Mouse (Mus musculus): Measurements from ENCODE around the gene Lyl1. TPM values are rescaled to one million over a fixed set of nuclear protein-coding genes. Genes with fewer than 3 reads are reported as not detected.

Lyl1 gene
- polyA plus RNA-seq, 1 experiment from 2014 or later = 2.1 TPM

GRCm38 (mm10) chr8:84698288-84698687 lies 3.0 kb upstream of the Lyl1 start:
- Histone ChIP-seq H3K36me3 (peaks cover 28% of the 10 kb centered on the region), H3K4me1 (peaks cover 11% of the 10 kb centered on the region; the same call in 1 of the 2 replicates), H3K9me3 (no peaks in the 10 kb centered on the region), H3K4me2 (replicated peaks) (no peak overlapping the region), H3K9ac (replicated peaks) (no peak overlapping the region), H3K27ac (replicated peaks) (peak overlapping the region; percentile 48), H3K27me3 (peaks cover 11% of the 10 kb centered on the region), H3K4me3 (no peak overlapping the region)
- 93% methylated on average over 5 of the region's 5 CpGs for WGBS
- no peak for ATAC-seq (replicated peaks)

GRCm38 (mm10) chr8:84698929-84699401 lies 2.3 kb upstream of the Lyl1 start:
- no peaks in the 10 kb centered on the region for H3K9me3 ChIP-seq
- peaks cover 15% of the 10 kb centered on the region for H3K27me3 ChIP-seq
- H3K4me3 ChIP-seq = no peak overlapping the region
- H3K4me1 ChIP-seq = peaks cover 12% of the 10 kb centered on the region
- H3K36me3 ChIP-seq = peaks cover 25% of the 10 kb centered on the region
- no peak overlapping the region for H3K9ac ChIP-seq (replicated peaks)
- ATAC-seq (replicated peaks) = no peak
- 78% methylated on average over 9 of the region's 9 CpGs for WGBS
- H3K27ac ChIP-seq (replicated peaks) = peak overlapping the region; percentile 48
- no peak overlapping the region for H3K4me2 ChIP-seq (replicated peaks)

- Histone ChIP-seq H3K9me3 (no peaks in the 10 kb centered on the region), H3K27ac (replicated peaks) (peak overlapping the region; percentile 48), H3K27me3 (peaks cover 15% of the 10 kb centered on the region), H3K9ac (replicated peaks) (no peak overlapping the region), H3K4me1 (peaks cover 21% of the 10 kb centered on the region), H3K4me3 (no peak overlapping the region), H3K4me2 (replicated peaks) (no peak overlapping the region), H3K36me3 (peaks cover 24% of the 10 kb centered on the region)
- WGBS = 61% methylated on average over 7 of the region's 7 CpGs
- ATAC-seq (replicated peaks) = peak; percentile 13; the same call in 1 of the 2 replicates
Observed at GRCm38 (mm10) chr8:84699861-84700322, 1.4 kb upstream of the Lyl1 start.

- H3K27ac ChIP-seq (replicated peaks) = peak overlapping the region; percentile 48
- no peaks in the 10 kb centered on the region for H3K9me3 ChIP-seq
Observed at GRCm38 (mm10) chr8:84700526-84700925, 731 bp upstream of the Lyl1 start.

DNA sequence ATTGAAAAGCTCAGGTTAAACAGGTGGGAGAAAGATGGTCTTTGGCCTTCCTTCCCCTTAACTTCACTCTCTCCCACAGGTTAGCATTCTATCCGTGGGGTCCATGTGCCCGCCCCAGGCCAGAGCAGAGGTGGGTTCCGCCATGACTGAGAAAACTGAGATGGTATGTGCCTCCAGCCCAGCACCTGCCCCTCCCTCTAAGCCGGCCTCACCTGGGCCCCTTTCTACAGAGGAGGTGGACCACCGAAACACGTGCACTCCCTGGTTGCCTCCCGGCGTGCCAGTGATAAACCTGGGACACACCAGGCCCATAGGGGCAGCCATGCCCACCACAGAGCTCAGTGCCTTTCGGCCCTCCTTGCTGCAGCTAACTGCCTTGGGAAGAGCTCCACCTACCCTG lies 1.3 kb downstream of the Lyl1 start:
- 73% methylated on average over 9 of the region's 9 CpGs for WGBS
- Histone ChIP-seq H3K27ac (replicated peaks) (peak overlapping the region; percentile 94), H3K4me3 (no peak overlapping the region), H3K9ac (replicated peaks) (no peak overlapping the region), H3K27me3 (peaks cover 18% of the 10 kb centered on the region), H3K36me3 (peaks cover 14% of the 10 kb centered on the region; the same call in 1 of the 2 replicates), H3K4me1 (peaks cover 42% of the 10 kb centered on the region), H3K4me2 (replicated peaks) (no peak overlapping the region), H3K9me3 (no peaks in the 10 kb centered on the region)
- ATAC-seq (replicated peaks) = no peak

More at GRCm38 (mm10) chr8:84700526-84700925, 731 bp upstream of the Lyl1 start:
- Histone ChIP-seq H3K27me3 (peaks cover 15% of the 10 kb centered on the region), H3K36me3 (peaks cover 24% of the 10 kb centered on the region), H3K4me2 (replicated peaks) (no peak overlapping the region), H3K4me1 (peaks cover 27% of the 10 kb centered on the region), H3K4me3 (no peak overlapping the region), H3K9ac (replicated peaks) (no peak overlapping the region)
- WGBS = 77% methylated on average over 5 of the region's 5 CpGs
- ATAC-seq (replicated peaks) = no peak

DNA sequence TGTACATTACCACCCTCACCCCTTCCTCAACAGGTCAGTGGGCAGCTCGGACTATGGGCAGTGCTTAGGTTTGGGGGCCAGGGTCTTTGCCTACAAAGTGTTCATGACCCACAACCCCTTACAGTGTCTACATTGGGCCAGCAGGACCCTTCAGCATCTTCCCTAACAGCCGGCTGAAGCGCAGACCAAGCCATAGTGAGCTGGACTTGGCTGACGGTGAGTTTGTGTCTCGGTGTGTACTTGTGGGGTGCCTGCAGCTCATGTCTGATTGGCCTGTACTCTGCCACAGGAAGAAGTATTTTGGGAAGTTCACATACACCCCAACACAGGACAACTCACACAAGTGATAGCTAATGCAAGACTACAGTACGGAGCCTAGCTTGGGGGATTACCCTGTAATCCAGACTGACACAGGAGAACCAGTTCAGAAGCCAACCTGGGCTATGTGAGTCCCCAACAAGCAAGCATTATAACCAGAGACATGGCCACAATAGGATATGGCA lies 1.8 kb downstream of the Lyl1 start:
- no peak overlapping the region for H3K4me3 ChIP-seq
- H3K9me3 ChIP-seq = no peaks in the 10 kb centered on the region
- no peak overlapping the region for H3K4me2 ChIP-seq (replicated peaks)
- 74% methylated on average over 6 of the region's 6 CpGs for WGBS
- no peak overlapping the region for H3K9ac ChIP-seq (replicated peaks)
- H3K36me3 ChIP-seq = peaks cover 11% of the 10 kb centered on the region; the same call in 1 of the 2 replicates
- H3K27me3 ChIP-seq = peaks cover 20% of the 10 kb centered on the region
- H3K4me1 ChIP-seq = peaks cover 46% of the 10 kb centered on the region
- ATAC-seq (replicated peaks) = no peak
- peak overlapping the region; percentile 94 for H3K27ac ChIP-seq (replicated peaks)

- H3K9ac ChIP-seq (replicated peaks) = peak overlapping the region; percentile 54; the same call in 1 of the 2 replicates
- H3K9me3 ChIP-seq = no peaks in the 10 kb centered on the region
- peaks cover 20% of the 10 kb centered on the region for H3K27me3 ChIP-seq
- H3K27ac ChIP-seq (replicated peaks) = peak overlapping the region; percentile 94
- H3K4me2 ChIP-seq (replicated peaks) = peak overlapping the region; percentile 49
- ATAC-seq (replicated peaks) = no peak
- H3K4me1 ChIP-seq = peaks cover 52% of the 10 kb centered on the region
- H3K36me3 ChIP-seq = peaks cover 4% of the 10 kb centered on the region; the same call in 1 of the 2 replicates
- peak overlapping the region; percentile 28; the same call in 1 of the 2 replicates for H3K4me3 ChIP-seq
- WGBS = 14% methylated on average over 38 of the region's 38 CpGs
Observed at GRCm38 (mm10) chr8:84703466-84704249, 2.4 kb downstream of the Lyl1 start.

DNA sequence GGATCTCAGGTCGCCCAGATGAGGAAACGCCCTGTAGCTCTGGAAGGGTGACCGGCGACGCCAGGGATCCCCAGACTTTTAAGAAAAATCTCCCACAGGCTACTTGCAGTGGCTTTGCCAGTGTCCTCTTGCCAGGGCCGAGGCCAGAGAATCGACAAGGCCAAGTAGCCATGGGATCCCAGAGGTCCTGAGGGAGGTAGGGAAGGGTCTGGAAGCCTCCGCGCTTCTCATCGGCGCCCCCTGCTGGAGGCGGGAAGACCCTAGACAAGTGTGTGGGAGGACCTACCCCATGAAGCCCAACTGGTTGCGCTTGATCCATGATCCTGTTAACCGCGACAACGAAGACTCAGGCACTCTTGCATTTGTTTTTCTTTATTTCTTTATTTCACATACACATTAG lies 3.1 kb downstream of the Lyl1 start:
- ATAC-seq (replicated peaks) = no peak; the same call in 1 of the 2 replicates
- Histone ChIP-seq H3K4me1 (peaks cover 58% of the 10 kb centered on the region), H3K36me3 (peaks cover under 1% of the 10 kb centered on the region; the same call in 1 of the 2 replicates), H3K9ac (replicated peaks) (peak overlapping the region; percentile 54; the same call in 1 of the 2 replicates), H3K27ac (replicated peaks) (peak overlapping the region; percentile 94), H3K4me3 (peak overlapping the region; percentile 28; the same call in 1 of the 2 replicates), H3K9me3 (no peaks in the 10 kb centered on the region), H3K4me2 (replicated peaks) (peak overlapping the region; percentile 49), H3K27me3 (peaks cover 20% of the 10 kb centered on the region)
- 5% methylated on average over 16 of the region's 16 CpGs for WGBS

DNA sequence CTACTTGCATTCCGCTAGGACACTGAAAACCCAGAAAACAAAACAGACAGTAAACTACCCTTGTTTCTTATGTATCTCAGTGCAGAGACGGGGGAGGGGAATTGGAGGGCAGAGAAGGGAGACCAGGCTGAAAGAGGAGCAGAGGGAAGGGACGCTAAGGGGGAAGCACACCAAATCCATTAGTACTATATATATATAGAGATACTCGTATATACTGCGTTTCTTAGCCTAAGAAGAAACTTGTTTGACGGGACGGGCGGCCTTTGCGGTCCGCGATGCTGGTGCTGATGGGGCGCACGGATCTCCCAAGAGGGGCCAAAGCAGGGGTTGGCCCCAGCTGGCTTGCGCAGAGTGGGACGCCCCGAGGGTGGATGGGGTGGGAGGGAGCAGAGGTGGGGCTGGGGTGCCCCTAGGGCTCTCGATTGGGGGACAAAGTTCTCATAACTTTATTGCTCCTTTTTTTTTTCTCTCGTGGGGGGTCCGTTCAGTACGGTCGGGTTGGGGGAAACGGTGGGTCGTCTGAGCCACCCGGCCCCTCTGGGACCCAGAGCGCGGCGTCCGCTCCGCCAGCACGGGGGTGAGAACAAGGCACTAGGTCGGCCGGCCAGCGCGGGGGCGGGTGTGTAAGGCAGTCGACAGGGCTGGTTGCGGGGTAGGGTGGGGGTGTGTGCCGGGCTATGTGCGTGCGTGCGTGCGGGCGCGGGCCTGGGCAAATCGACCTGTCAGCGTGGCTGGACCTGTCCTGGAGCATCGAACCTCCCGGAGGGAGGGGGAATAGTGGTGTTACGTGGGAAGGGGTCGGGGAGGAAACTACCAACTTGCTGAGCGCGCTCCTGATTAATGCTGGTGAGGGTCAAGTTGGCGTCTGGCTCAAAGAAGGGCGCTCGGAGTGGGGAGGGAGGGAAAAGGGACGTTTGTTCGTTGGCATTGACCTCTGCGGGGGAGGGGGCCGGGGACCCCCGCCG lies 3.9 kb downstream of the Lyl1 start:
- H3K27me3 ChIP-seq = peaks cover 20% of the 10 kb centered on the region
- peak overlapping the region; percentile 54 for H3K9ac ChIP-seq (replicated peaks)
- no peaks in the 10 kb centered on the region for H3K36me3 ChIP-seq
- H3K4me3 ChIP-seq = peak overlapping the region; percentile 28
- 1% methylated on average over 51 of the region's 61 CpGs for WGBS
- ATAC-seq (replicated peaks) = no peak
- H3K27ac ChIP-seq (replicated peaks) = peak overlapping the region; percentile 94
- H3K4me2 ChIP-seq (replicated peaks) = peak overlapping the region; percentile 49
- H3K4me1 ChIP-seq = peaks cover 63% of the 10 kb centered on the region
- H3K9me3 ChIP-seq = no peaks in the 10 kb centered on the region

DNA sequence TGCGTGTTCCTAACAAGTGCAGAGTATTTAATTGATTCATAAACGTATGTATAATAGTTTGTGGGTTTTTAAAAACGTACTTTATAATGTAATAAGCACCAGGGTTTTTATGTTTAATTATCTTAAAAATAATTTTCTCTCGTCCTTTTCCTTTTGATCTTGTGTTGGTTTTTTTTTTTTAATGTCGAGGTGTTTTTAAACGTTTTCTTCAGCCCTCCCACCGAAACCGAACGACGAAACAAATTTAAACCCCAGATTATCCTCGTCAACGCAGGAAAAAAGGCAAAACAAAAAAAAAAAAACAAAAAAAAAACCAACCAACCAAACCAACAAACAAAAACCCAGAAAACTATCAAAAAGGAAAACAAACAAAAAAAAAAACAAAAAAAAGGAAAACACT lies 4.7 kb downstream of the Lyl1 start:
- H3K27me3 ChIP-seq = peaks cover 20% of the 10 kb centered on the region
- peak overlapping the region; percentile 29 for H3K4me3 ChIP-seq
- no peak for ATAC-seq (replicated peaks)
- 3% methylated on average over 12 of the region's 12 CpGs for whole genome bisulfite sequencing
- no peaks in the 10 kb centered on the region for H3K9me3 ChIP-seq
- H3K4me1 ChIP-seq = peaks cover 69% of the 10 kb centered on the region
- H3K36me3 ChIP-seq = no peaks in the 10 kb centered on the region
- peak overlapping the region; percentile 49 for H3K4me2 ChIP-seq (replicated peaks)
- peak overlapping the region; percentile 94 for H3K27ac ChIP-seq (replicated peaks)
- peak overlapping the region; percentile 54 for H3K9ac ChIP-seq (replicated peaks)

DNA sequence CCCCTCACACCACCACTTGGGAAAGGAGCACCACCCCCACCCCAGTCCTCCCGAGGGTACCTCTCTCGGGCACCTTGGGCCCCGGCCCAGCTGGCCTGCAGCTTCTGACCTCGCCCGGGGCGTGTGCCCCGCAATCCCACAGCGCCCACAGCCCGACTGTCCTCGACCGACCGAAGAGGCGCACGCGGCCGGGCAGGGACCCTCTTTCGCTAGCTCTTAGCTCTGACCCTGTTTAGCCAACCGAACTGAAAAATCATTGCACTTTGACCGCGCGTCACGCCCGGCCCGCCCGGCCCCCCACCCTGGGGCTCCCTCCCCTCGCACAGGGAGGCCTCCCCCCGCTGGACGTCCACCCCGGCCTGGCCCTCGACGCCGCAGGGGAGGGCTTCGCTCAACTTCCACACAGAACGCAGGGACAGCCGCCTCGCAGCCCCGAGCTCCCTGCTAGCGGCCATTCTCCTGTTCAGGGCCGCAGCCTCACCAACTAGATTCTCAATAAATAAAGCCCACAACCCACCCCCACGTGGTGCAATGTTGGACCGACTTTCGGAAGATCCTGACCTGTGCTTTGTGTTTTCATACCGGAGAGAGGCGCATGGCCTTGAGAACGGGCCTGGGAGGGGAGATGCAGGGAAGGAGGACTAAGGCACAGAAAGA lies 5.5 kb downstream of the Lyl1 start:
- Histone ChIP-seq H3K36me3 (no peaks in the 10 kb centered on the region), H3K4me2 (replicated peaks) (peak overlapping the region; percentile 38), H3K9ac (replicated peaks) (peak overlapping the region; percentile 48), H3K27me3 (peaks cover 20% of the 10 kb centered on the region), H3K27ac (replicated peaks) (peak overlapping the region; percentile 94), H3K4me3 (peak overlapping the region; percentile 29), H3K4me1 (peaks cover 73% of the 10 kb centered on the region), H3K9me3 (no peaks in the 10 kb centered on the region)
- no peak for ATAC-seq (replicated peaks)
- 7% methylated on average over 45 of the region's 45 CpGs for WGBS
